Mouse (Mus musculus): ENCODE data around the gene Ndst2.
"Not testable (repeated sequence)": the region's sequence is repeated elsewhere in the genome, so short reads cannot be mapped to it uniquely, and the experiment has no call there.

Gene Ndst2

DNA sequence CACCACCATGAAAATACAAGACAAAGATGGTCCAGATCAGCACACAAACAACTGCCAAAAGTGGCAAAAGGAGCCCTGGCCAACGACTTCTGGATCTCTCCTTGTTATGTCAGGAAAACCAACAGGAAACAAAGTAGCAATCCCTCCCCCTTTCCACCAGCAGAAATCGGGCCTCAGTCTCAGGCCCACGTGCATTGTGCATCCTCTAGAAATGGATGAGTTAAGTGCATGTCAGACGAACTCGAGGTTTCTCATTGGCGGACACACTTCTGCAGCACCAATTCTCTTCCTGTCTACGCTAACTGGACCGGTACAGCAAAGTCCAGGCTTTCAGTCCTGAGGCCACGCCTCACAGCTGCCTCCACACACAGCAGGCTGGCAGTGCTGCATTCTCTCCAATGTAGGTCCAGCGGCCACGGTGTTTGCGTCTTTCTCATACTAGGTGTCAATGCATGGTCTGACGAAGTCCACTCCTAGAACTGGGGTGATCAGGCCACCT is 1.6 kb upstream of the Ndst2 start:
- DNase-seq, result no peak

DNA sequence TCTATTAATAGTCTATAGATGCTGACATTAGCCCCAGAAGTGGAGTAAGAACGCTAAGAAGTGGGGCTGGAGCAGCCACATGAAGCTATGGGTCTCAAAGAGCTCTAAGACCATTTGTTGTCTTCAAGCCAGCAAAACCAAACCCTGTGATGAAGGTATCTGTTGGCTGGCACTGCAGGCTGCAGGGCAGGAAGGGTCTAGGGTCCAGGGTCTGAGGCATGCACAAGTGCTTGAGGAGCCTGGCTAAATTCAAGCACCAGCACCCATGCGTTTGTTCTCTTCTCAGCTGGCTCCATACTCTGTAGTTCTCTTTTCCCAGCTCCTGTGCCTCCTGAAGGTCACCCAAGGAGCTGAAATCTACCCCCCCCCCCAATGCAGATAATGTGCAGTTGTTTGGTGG is 690 bp upstream of the Ndst2 start:
- no peak for DNase-seq

DNA sequence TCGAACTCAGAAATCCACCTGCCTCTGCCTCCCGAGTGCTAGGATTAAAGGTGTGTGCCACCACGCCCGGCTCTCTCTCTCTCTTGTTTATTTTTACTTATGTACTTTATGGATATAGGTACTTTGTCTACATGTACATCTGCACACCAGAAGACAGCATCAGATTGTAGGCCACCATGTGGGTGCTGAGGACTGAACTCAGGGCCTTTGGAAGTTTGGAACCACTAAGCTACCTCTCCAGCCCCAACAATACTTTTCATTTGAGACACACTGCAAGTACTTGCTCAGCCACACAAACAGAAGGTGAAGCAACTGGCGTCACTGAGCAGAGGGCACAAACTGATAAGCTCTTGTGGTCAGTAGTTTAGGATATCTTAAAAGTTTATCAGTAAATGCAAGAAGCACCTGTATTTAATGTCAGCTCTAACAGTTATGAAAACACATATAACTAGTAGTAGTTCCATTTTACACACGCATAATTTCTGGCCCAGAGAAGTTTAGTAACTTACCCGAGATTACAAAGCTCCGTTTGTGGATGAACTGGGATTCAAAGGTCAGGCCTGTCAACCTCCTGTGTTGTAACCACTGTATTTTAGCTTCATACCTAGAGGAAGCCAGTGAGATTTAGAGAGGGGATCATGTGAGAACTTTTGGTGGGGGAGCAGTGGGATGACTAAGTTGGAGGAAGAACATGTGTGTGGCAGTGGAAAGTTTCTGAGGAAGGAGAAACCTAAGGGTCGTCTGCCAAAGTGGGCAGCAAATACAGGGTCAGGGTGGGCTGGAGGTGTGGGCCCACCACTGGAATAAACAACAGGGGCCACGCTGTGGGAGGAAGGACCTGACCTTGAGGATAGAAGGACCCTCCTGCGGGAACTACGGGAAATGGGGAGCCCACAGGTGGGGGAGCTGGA is 1.1 kb downstream of the Ndst2 start:
- DNase-seq, result no peak

DNA sequence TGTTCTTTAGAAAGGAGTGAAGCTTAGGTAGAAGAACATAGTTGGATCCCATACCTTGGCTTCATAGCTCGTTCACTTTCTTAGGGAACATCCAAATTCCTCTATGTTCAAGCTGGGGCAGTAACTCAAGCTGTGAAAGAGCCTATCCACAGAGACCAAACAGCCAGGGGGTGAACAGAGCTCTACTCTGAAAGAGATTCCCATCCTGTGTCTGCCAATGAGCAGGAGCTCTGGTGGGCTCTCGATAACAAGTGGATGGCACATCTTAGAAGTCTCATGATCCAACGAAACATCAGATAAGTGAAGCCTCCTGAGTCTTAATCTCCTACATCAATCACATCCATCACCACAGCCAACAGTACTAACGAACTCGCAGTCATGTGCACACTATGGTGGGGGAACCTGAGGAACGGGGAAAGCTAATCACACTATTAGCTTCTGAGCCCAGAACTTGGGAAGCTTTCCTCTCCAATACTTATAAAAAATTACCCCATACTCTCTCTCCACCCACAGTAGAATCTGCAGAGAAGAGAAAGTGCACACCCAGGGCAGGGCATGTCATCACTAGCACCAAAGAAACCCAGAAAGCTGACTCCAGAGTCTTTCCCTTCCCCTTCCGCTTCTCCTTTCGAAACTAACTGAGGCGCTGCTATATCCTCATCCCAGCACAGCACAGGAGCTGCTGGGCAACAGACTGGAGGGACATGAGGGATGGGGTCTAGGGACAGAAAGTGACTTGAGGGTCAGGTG is 3.3 kb downstream of the Ndst2 start:
- DNase-seq, result no peak

DNA sequence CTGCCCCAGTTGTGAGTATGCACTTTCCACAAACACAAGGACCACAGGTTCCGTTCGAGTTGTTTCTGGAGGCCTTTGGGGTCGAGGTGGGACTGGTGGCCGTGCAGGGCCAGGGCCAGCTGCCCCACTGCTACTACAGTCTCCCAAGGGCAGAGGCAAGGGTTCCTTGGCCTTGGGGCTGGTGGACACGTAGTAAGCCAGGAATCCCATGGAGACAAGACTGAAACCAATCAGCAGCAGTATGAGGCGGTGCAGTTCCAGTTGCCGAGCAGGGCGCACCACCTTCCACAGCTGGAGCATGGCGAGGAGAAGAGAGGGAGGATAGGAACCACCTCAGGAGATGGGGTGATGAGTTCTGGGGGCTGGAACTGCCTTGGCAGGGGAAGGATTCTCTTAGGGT is 4.5 kb downstream of the Ndst2 start:
- no peak for DNase-seq

DNA sequence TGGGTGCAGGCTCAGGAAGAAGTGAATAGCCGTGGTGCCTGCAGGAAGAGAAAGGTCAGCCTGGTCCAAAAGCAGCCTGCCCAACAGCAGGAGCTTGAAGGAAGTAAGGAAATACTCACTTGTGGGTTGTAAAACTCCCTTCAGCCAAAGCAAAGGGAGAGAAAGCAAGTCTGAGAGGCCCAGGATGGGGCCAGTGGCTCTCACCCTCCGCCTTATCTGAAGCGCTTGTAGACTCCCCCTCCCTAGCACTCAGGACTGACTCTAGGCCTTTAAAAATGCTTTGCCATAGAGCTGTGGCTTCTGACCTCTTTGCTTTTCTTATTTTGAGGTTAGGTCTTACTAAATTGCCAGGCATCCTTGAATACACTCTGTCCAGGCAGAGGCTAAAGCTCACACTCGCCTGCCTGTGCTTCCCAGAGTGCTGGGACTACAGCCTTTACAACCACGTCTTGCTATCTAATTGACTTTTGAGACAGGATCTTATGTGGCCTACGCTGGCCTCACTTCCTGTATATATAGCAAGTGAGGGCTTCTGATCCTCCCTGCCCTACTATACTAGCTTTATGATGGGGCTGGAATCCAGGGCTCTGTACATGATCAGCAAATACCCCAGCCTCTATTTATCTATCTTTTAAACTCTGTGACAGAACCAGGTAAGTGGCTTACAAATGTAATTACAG is 8.6 kb downstream of the Ndst2 start:
- no peak for DNase-seq

DNA sequence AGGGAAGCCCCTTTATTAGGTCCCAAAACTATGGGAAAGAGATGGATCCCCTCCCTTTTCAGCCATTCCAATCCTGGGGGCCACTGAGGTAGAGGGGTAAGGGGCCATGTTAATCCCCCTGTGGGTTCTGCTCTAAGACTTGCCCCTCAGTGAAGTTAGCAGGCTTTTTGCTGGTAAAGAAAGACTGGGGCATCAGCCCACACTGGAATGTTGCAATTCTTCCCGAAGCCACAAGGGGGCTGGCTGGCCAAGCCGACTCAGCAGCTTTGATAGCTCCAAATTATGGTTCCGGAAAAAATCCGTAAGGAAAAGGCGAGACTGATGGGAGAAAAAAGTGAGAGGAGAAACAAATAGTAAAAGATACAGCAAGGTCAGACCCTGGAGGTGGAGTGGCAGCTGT is 10.3 kb downstream of the Ndst2 start:
- DNase-seq, result peak; percentile 69 to 79

DNA sequence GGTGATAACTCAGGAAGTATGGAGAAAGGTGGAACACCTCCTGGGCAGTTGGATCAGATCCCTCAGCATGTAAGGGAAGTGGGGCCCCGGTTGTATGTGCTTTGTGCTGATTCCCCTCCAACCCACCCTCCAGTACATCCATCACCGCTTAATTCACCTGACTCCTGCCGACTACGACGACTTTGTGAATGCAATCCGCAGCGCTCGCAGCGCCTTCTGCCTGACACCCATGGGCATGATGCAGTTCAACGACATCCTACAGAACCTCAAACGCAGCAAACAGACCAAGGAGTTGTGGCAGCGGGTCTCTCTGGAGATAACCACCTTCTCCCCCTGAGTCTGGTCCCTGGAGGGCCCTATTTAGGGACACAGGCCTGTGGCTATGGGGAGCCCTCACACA is 11.4 kb downstream of the Ndst2 start:
- no peak for DNase-seq

DNA sequence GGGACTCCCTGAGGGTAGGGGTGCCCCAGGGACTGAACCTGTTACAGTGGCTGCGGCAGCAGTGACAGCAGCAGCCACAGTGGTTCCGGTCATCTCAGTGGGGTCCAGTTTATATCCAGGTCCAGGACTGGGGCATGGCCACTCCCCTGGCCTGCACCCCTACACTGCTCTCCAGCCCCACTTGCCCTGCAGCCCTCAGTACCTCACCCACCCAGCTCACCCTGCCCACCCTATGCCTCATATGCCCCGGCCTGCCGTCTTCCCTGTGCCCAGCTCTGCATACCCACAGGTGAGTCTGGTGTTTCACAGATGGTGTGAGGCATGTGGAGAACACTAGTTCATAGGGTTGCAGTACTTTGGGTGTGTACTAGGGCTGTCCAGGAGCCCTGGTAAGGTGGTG is 13.0 kb downstream of the Ndst2 start:
- no peak for DNase-seq

DNA sequence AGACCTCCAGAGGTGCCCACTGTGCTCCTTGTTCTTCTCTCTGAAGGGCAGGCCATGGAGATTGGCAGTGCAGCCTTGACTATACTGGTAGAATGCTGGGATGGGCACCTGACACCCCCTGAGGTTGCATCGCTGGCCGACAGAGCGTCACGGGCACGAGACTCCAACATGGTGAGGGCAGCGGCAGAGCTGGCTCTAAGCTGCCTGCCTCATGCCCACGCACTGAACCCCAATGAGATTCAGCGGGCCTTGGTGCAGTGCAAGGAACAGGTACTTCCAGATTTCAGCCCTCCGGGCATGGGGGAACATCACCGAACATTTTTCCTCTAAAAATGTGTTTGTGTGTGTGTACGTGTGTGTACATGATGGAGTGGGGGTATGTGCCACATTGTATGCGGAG is 14.6 kb downstream of the Ndst2 start:
- no peak for DNase-seq

DNA sequence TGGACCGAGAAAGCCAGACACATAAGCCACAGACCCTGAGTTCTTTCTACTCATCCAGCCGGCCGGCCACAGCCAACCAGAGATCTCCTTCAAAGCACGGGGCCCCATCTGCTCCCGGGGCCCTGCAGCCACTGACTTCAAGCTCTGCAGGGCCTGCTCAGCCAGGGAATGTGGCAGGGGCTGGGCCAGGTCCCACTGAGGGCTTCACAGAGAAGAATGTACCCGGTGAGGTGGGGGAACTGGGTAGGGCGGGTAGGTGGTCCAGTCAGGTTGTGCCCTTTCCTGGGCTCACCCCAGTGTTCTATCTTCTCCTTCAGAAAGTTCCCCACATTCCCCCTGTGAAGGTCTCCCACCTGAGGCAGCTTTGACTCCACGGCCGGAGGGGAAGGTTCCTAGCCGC is 15.9 kb downstream of the Ndst2 start:
- no peak for DNase-seq

DNA sequence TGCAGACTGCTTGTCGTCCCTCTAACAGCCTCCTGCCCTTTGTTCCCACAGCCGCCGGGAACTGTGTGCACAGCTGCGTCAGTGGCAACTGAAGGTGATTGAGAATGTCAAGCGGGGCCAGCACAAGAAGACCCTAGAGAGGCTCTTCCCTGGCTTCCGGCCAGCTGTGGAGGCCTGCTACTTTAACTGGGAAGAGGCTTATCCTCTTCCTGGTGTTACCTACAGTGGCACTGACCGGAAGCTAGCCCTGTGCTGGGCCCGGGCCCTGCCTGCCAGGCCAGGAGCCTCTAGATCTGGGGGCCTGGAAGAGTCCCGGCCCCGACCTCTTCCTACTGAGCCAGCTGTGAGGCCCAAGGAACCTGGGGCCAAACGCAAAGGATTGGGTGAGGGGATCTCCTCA is 20.5 kb downstream of the Ndst2 start:
- DNase-seq, result no peak

DNA sequence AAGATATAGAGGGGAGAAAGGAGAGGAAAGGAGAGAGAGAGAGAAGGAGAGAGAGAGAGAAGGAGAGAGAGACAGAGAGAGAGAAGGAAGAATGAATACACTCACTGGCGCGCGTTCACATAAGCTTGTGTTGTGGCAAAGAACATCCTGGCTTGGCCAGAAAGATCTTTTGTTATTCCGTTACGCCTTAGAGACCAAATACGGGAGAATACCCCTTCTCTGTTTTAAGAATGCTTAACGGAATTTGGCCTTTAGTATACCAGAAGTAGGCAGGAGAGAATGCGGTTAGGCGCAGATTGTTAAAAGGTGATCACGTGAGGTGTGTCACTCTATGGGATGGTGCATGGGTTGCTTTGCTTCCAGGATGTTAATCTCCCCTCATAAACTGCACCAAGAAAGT is 26.1 kb downstream of the Ndst2 start:
- DNase-seq, result no peak

DNA sequence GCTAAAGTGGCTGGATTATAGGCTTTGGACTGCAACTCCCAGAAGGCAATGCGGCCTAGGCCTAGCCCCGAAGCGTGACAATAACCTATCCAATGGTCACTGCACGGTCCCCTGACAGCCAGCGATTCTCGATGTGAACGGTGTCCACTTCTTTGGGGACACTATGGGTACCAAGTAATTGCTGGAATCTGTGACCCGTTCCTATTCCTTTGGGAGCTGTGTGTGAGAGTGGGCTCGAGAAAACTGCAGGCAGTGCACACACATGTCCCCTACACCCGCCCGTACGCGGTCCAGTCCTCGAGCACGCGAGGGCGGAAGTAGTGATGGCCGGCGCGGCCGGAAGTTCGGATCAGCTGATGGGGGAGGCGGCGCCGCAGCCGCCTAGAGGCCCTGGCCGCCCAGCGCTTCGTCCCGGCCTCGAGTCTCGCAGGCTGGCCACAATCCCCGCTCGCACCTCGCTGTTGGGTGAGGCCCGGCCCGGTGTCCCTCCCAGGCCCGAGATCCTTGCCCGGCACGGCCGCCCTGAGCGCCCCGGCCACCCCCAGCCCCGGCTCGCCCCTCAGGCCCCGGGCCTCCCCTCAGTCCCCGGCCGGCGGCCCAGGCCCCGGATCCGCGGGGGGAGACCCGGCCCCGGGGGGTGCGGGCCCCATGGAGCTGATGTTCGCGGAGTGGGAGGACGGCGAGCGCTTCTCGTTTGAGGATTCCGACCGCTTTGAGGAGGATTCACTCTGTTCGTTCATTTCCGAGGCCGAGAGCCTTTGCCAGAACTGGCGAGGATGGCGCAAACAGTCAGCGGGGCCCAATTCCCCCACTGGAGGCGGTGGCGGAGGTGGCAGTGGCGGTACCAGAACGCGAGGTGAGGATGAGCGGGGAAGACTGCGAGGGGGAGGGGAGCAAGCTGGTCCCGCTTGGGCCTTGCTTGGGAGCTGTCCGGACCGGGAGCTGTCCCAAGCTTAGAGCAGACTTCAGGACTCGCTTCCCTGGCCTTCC is 26.9 kb downstream of the Ndst2 start, which contains the start of gene Zswim8:
TSS of gene Zswim8 (plus strand) at position 352 of the 990 bp plus-strand sequence.
- DNase-seq, result peak; percentile 91 to 94

DNA sequence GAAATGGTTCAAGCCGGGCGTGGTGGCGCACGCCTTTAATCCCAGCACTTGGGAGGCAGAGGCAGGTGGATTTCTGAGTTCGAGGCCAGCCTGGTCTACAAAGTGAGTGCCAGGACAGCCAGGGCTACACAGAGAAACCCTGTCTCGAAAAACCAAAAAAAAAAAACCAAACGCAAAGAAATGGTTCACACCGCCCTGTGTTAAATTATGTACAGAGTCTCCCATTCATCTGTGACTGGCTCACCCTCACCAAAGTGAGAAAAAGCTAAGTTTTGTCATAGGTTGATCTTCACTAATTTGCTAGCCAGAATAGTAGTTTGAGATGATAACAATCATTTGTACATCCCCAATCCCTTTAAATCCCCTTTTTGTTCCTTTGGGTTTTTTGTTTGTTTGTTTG is 30.9 kb downstream of the Ndst2 start:
- not testable (repeated sequence) for DNase-seq

DNA sequence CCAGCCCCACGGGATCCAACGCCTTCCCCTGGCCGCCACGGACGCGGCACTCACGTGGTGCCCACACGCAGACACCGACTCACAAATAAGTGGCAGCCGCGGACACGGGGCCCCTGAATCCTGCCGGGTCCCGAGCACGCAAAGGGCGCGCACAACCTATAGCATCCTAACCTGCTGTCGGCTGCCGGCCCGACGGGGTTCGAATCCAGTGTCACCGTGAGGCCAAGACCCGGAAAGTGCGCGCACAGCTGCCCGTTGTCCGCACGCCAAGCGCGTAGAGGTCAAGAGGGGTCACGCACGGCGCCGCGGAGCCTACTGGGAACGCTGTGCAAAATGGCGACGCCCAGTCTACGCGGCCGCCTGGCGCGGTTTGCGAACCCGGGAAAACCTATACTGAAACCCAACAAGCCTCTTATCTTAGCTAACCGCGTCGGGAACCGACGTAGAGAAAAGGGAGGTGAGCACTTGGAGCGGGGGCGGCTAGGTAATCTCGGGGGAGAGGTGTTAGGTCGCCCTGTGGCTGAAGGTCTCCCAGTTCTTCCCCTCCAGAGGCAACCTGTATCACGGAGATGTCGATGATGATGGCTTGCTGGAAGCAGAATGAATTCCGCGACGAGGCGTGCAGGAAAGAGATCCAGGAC is 31.5 kb downstream of the Ndst2 start, which contains the start of gene Chchd1:
TSS of gene Chchd1 (plus strand) at position 266 of the 641 bp plus-strand sequence.
- peak; percentile 93 to 94 for DNase-seq

DNA sequence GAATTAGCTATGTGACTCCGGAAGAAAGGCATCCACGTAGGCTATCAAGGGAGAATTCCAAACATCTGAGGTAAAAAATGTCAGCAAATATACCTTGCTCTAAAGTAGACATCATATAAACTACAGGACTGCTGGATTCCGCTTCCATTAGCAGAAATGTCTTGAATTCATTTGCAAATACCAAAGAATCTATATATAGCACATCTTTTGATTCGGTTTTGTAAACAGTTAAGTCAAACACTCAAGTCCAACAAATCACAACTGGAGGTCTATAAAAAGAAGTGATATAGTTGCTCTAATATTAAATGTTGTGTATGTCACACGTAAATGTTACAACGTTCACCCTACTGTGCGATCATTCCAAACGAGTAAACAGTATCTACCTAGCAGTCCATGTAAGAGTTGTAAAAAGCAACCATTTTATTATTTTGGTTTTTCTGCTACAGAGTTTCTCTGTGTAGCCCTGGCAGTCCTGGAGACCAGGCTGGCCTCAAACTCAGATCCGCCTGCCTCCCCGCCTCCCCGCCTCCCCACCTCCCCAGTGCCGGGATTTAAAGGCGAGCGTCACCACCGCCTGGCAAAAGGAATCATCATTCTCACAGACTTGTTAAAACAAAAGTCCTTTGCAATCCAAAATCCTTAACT is 32.1 kb downstream of the Ndst2 start:
- no peak for DNase-seq

DNA sequence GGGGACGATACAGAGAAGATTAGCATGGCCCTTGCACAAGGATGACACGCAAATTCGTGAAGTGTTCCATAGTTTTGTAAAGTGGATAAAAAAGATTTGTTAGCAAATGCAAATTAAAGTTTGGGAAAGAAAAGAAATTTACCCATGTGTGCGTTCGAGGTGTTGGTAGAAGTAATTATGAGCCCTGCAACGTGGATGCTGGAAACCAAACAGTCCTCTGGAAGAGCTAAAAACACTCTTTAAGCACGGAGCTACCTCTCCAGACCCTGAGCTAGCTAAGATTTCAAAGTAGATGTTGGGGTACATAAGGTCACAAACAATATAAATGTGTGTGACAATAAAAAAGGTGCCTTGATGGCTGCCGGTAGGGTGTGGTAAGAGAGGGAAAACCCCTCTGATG is 32.8 kb downstream of the Ndst2 start:
- DNase-seq, result no peak

DNA sequence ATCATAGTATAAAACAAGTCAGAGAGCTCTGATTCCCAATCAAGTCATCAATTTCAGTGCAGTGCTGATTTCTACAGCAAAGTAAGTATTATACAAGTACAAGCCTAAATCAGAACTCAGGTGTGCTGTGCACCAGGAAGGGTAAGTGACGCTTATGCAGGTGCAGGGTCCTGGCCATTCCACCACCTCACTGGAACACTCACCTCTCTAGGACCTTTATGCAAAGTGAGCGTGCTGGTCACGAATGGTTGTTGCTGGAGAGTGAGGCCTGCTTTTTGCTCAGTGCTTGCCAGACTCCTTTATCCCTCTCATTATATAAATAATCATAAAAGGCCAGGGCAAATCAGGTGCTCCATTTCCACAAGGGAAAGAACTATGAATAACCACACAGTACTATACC is 34.0 kb downstream of the Ndst2 start:
- no peak for DNase-seq

DNA sequence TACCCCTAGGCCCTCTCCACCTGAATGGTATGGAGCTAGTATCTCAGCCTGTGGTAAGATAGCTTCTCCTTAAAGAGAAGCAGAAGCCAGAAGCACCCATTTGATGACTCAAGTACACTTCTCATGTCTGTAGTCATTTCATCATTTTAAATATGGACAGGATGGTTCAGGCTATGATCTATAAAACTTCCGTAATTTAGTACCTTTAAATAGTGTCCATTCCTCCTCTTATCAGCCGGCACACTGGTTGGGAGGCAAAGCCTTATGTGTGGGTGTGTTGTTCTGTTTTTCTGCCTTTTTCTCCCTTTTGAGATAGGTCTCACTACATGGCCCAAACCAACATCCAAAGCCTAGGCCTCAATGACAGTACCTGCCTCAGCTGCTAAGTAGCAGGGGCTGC is 35.8 kb downstream of the Ndst2 start:
- no peak for DNase-seq

DNA sequence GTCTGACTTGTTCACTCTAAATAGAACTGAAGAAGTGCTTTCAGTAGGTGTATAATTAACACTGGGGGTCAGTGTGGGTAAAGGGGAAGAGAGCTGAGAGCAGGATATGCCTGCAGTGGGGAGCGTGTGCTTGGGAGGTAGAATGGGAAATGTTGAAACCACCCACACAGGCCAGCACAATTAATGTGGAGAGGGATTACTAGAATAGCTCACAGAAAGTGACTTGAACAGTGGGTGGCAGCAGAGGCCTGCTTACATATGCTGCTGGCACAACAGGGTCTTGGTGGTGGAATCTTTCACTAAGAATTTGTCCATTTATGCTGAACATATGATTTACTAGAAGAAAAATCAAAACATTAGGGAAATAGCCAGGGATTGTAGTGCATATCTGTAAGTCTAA is 37.4 kb downstream of the Ndst2 start:
- DNase-seq, result peak; percentile 53 to 69
